Mouse (Mus musculus): ENCODE results near the gene Trio.

- no peak for TF ChIP-seq CTCF (IDR thresholded peaks at IDR 0.05; ENCODE audit: extremely low read depth, insufficient read depth, low read length)
- no peak for TF ChIP-seq POLR2A (IDR thresholded peaks at IDR 0.05; ENCODE audit: extremely low read depth, insufficient read depth, low read length)
Measured at GRCm38 (mm10) chr15:27871708-27872107, 153.9 kb downstream of the Trio start.
